Mouse (Mus musculus) neural tube, embryonic 15.5 days (tissue): ENCODE data around the gene Mt2. TPM values are rescaled to one million over a fixed set of nuclear protein-coding genes. Genes with fewer than 3 reads are reported as not detected.
A peak's percentile ranks its signal among the peaks of the same experiment; 100 is the strongest.

Experiments used
- ATAC-seq: fragments of 200-750 bp; cut with Nextera tagmentation; 2 replicates; pipeline ENCODE4 v1.8.0; 2017; ENCODE audit warnings: mild to moderate bottlenecking, moderate TSS enrichment, moderate library complexity; ENCODE audit not compliant: low FRiP score
- H3K27ac ChIP-seq: fragments of 300-500 bp; sonication (generic); replicated peaks from 2 replicates; pipeline ENCODE4 v1.5.1; 2015; ENCODE audit warnings: mild to moderate bottlenecking, inconsistent platforms
- H3K27me3 ChIP-seq: fragments of 300-500 bp; sonication (generic); replicated peaks from 2 replicates; pipeline ENCODE4 v1.6.1; 2015; ENCODE audit warnings: inconsistent platforms
- H3K36me3 ChIP-seq: fragments of 300-500 bp; sonication (generic); 2 replicates; pipeline ENCODE4 v1.6.1; 2015; ENCODE audit warnings: inconsistent platforms
- H3K4me1 ChIP-seq: fragments of 300-500 bp; sonication (generic); 2 replicates; pipeline ENCODE4 v1.6.1; 2015; ENCODE audit warnings: inconsistent platforms
- H3K4me2 ChIP-seq: fragments of 300-500 bp; sonication (generic); 2 replicates; pipeline ENCODE4 v1.6.1; 2015; ENCODE audit warnings: inconsistent platforms, mild to moderate bottlenecking, moderate library complexity
- H3K4me3 ChIP-seq: fragments of 300-500 bp; sonication (generic); replicated peaks from 2 replicates; pipeline ENCODE4 v1.5.1; 2015; ENCODE audit warnings: mild to moderate bottlenecking, inconsistent platforms
- H3K9ac ChIP-seq: fragments of 300-500 bp; sonication (generic); replicated peaks from 2 replicates; pipeline ENCODE4 v1.6.1; 2015; ENCODE audit warnings: mild to moderate bottlenecking, inconsistent platforms
- H3K9me3 ChIP-seq: fragments of 300-500 bp; sonication (generic); replicated peaks from 2 replicates; pipeline ENCODE4 v1.6.1; 2016; ENCODE audit warnings: inconsistent platforms
- WGBS: fragments of 180-500 bp; shearing (Covaris S2); methylation state at CpG from one replicate; pipeline ENCODE4 v1.1.7; 2015; ENCODE audit warnings: mixed read lengths; 5-methylcytosine and 5-hydroxymethylcytosine counted together
- polyA plus RNA-seq: library from polyadenylated mRNA; unstranded; fragments of >200 nt; fragmentation: Nextera tagmentation; extraction: Ambion mirVana; gene quantifications from 2 replicates; pipeline ENCODE4 v1.2.1, GENCODE M21; 2015

Mt2 gene
- polyA plus RNA-seq, 1 experiment from 2014 or later, result 32.8 TPM

DNA sequence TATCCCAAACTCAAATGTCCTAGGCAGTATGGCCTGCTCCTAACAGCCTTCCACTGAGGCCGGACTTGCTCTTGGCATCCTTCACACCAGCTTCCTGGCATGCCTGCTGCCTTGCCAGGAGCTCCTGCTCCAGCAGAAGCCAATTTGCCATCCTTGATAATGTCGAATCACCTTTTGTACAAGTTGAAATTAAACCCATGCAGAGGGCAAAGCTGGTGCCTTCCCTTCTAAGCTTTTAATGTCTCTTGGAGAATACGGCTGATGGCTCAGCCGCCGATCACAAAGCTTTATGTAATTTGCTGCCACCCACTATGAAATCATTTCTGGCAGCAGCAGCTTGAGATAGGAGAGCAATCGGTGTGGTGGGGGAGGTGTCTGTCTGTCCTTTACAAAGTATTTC is 37.2 kb downstream of the Mt2 start:
- no peak overlapping the region for H3K9ac ChIP-seq
- H3K27me3 ChIP-seq, result 0 out of 2 replicates have a peak, but pooled peaks cover 3% of the 10 kb centered on the region
- 75% methylated on average over 6 of the region's 6 CpGs for whole genome bisulfite sequencing
- H3K9me3 ChIP-seq, result no peaks in the 10 kb centered on the region
- no peaks in the 10 kb centered on the region for H3K36me3 ChIP-seq
- no peak overlapping the region for H3K4me3 ChIP-seq
- no peak overlapping the region for H3K4me2 ChIP-seq
- no peak for ATAC-seq
- no peak overlapping the region for H3K27ac ChIP-seq
- peaks cover 9% of the 10 kb centered on the region for H3K4me1 ChIP-seq

DNA sequence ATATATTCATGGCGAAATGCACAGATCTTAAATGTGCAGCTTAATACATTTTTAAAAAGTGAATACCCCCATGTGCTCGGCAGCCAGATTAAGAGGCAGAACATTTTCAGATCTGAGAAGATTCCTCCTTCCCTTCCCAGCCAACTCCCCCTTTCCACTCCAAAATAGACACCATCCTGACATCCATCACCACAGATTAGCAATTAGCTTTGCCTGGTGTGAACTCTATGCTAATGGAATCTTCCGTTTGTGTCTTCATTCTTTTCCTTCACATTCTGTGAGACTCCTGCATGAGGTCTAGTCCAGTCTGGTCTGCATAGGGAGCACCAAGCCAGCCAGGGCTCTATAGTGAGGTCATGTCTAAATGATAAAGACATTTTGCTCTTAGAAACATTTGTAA is 37.8 kb downstream of the Mt2 start:
- 68% methylated on average over 3 of the region's 3 CpGs for WGBS
- Histone ChIP-seq H3K9me3 (no peaks in the 10 kb centered on the region), H3K27me3 (0 out of 2 replicates have a peak, but pooled peaks cover 3% of the 10 kb centered on the region), H3K36me3 (no peaks in the 10 kb centered on the region), H3K27ac (no peak overlapping the region), H3K4me1 (peaks cover 14% of the 10 kb centered on the region), H3K9ac (no peak overlapping the region), H3K4me3 (no peak overlapping the region), H3K4me2 (no peak overlapping the region)
- ATAC-seq, result no peak

GRCm38 (mm10) chr8:94213819-94214218 is 41.4 kb downstream of the Mt2 start:
- Histone ChIP-seq H3K4me3 (peak overlapping the region; percentile 90), H3K27ac (no peak overlapping the region), H3K27me3 (0 out of 2 replicates have a peak, but pooled peaks cover 3% of the 10 kb centered on the region), H3K36me3 (no peaks in the 10 kb centered on the region), H3K9ac (peak overlapping the region; percentile 27; the same call in 1 of the 2 replicates), H3K4me1 (peaks cover 26% of the 10 kb centered on the region), H3K9me3 (no peaks in the 10 kb centered on the region), H3K4me2 (peak overlapping the region; percentile 87)
- ATAC-seq, result no peak
- WGBS, result 71% methylated on average over 6 of the region's 6 CpGs

DNA sequence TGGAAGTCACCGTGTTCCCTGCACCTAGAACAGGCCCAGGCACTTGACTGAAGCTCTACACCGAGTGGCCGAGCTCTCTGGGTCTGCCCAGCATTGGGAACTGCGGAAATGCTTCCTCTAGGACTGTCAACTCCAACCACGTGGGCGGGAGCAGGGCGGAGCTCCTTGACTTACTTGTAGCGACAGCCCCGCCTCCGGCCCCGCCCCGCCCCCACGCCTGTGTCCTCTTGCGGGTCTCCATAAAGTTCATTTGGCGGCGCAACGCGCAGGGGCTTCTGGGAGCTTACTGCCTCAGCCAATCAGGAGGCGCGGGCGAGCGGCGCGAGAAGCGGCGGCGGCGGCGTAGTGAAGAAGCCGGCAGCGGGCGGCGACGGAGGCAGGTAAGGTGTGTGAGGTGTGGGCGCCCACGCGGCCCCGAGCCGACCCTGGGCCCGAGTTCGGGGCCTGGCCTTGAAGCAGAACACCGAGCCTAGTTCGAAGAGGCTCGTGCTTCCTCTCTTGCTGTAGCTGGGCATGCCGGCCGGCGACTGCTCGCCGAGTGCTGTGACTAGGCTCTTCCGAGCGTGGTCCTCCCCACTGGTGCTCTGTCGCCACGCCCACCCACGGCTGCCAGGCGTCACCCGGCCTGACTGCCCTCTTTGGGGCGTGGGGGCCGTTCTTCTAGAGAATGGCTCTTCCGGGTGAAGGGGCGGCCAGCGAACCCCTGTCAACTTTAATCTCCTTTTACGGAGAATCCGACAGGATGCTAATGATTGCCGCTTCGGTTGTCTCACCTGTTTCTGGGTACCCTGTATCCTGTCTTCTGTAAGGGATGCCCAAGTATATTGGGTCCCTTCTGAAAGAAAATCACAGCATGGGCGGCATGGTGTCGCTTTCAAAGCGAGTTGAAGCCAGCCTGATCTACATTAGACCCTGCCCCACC is 42.0 kb downstream of the Mt2 start, which contains the start of gene Nup93:
Nup93 (plus strand) TSS at position 313 of the 922 bp plus-strand sequence.
- Histone ChIP-seq H3K27ac (peak within 1 kb of the TSS; percentile 85), H3K9me3 (no peaks in the 10 kb centered on the region), H3K4me1 (peaks cover 26% of the 10 kb centered on the region), H3K27me3 (0 out of 2 replicates have a peak, but pooled peaks cover 2% of the 10 kb centered on the region), H3K36me3 (no peaks in the 10 kb centered on the region), H3K9ac (peak within 1 kb of the TSS; percentile 78), H3K4me2 (peak within 1 kb of the TSS; percentile 87), H3K4me3 (peak within 1 kb of the TSS; percentile 90)
- under 1% methylated on average over 68 of the region's 68 CpGs for WGBS
- peak; percentile 96 for ATAC-seq

Other genes starting within 250 kb of the Mt2 start
- 70.4 and 80.1 TPM in 2 replicates for gene Amfr, start 159.8 kb upstream of the Mt2 start, polyA plus RNA-seq
- gene Nudt21, start 135.6 kb upstream of the Mt2 start, polyA plus RNA-seq, result 80.8 and 82.5 TPM in 2 replicates
- gene Ogfod1, start 135.5 kb upstream of the Mt2 start, polyA plus RNA-seq, result 16.2 TPM in 2 replicates
- gene Bbs2, start 73.7 kb upstream of the Mt2 start, polyA plus RNA-seq, result 19.6 and 19.9 TPM in 2 replicates
- not detected in 2 replicates for gene Mt4, start 35.5 kb upstream of the Mt2 start, polyA plus RNA-seq
- gene Mt3, start 20.1 kb upstream of the Mt2 start, polyA plus RNA-seq, result 244 and 279 TPM in 2 replicates
- gene Mt1, start 6.4 kb downstream of the Mt2 start, polyA plus RNA-seq, result 119 and 160 TPM in 2 replicates
- 51.5 and 57.4 TPM in 2 replicates for gene Nup93, start 41.9 kb downstream of the Mt2 start, polyA plus RNA-seq
- 0.10 and 0.23 TPM in 2 replicates for gene Slc12a3, start 156.5 kb downstream of the Mt2 start, polyA plus RNA-seq
- 70.8 and 75.5 TPM in 2 replicates for gene Herpud1, start 213.8 kb downstream of the Mt2 start, polyA plus RNA-seq